Comparison of ENCODE assay signal across 8 mouse cellular contexts in genomic region chr6:17696321-17696734, GRCm38 (mm10). TPM values are rescaled to one million over a fixed set of nuclear protein-coding genes. Genes with fewer than 3 reads are reported as not detected.
A peak's percentile ranks its signal among the peaks of the same experiment; 100 is the strongest.
DNase-seq lines count a peak whose midpoint lies in the region; ATAC-seq lines count a peak whose summit lies in the region.

No protein-coding gene starts in this region.

- WGBS in kidney, embryonic 15.5 days = 56% methylated on average over 5 of the region's 5 CpGs
- WGBS in midbrain, embryonic 13.5 days = 57% methylated on average over 5 of the region's 5 CpGs
- 42% methylated on average over 5 of the region's 5 CpGs for WGBS in stomach, embryonic 16.5 days

- no peak overlapping the region for H3K4me3 ChIP-seq in kidney, embryonic 15.5 days (replicated peaks)
- no peak overlapping the region for H3K4me3 ChIP-seq in midbrain, embryonic 13.5 days (replicated peaks)
- H3K4me3 ChIP-seq in stomach, embryonic 16.5 days (replicated peaks; ENCODE audit: low read length) = no peak overlapping the region

- peaks cover 18% of the 10 kb centered on the region for H3K4me1 ChIP-seq in kidney, embryonic 15.5 days
- peaks cover 9% of the 10 kb centered on the region; the same call in 1 of the 2 replicates for H3K4me1 ChIP-seq in midbrain, embryonic 13.5 days (replicated peaks)
- peaks cover 12% of the 10 kb centered on the region for H3K4me1 ChIP-seq in stomach, embryonic 16.5 days (ENCODE audit: control insufficient read depth, insufficient read depth, low read length)

- no peak overlapping the region for H3K4me2 ChIP-seq in kidney, embryonic 15.5 days
- H3K4me2 ChIP-seq in midbrain, embryonic 13.5 days (replicated peaks) = 0 out of 2 replicates have a peak overlapping the region, but pooled peaks have one; percentile 9
- peak overlapping the region; percentile 34 for H3K4me2 ChIP-seq in stomach, embryonic 16.5 days (ENCODE audit: low read depth, low read length)

- H3K27me3 ChIP-seq in kidney, embryonic 15.5 days = no peaks in the 10 kb centered on the region
- H3K27me3 ChIP-seq in midbrain, embryonic 13.5 days = no peaks in the 10 kb centered on the region
- no peaks in the 10 kb centered on the region for H3K27me3 ChIP-seq in stomach, embryonic 16.5 days (ENCODE audit: control insufficient read depth, insufficient read depth, low read length)

- DNase-seq in kidney, adult 11 months = peak; percentile 40
- peak; percentile 65 to 72 for DNase-seq in adrenal gland, postnatal 36 days
- peak; percentile 37 for DNase-seq in fibroblast of lung, adult 2 months (ENCODE audit: low read depth)
- DNase-seq in heart, postnatal 36 days = peak; percentile 51
- DNase-seq in left cerebral cortex, postnatal 25 days (ENCODE audit: low spot score in 2 of 2) = peak; percentile 50 to 87

- intact Hi-C loops in heart, postnatal 36 days (cut with DNase I) = no loop called here
- intact Hi-C loops in left cerebral cortex, postnatal 25 days (cut with DNase I) = no loop called here

- no peak for ATAC-seq in kidney, embryonic 15.5 days (replicated peaks; ENCODE audit: low FRiP score)
- no peak for ATAC-seq in midbrain, embryonic 13.5 days
- no peak for ATAC-seq in stomach, embryonic 16.5 days (ENCODE audit: insufficient read depth, low FRiP score)

- H3K9ac ChIP-seq in kidney, embryonic 15.5 days = no peak overlapping the region
- H3K9ac ChIP-seq in midbrain, embryonic 13.5 days (replicated peaks) = no peak overlapping the region
- H3K9ac ChIP-seq in stomach, embryonic 16.5 days (ENCODE audit: low read length) = no peak overlapping the region

- peaks cover 10% of the 10 kb centered on the region; the same call in 1 of the 2 replicates for H3K36me3 ChIP-seq in kidney, embryonic 15.5 days
- no peaks in the 10 kb centered on the region for H3K36me3 ChIP-seq in midbrain, embryonic 13.5 days
- H3K36me3 ChIP-seq in stomach, embryonic 16.5 days (ENCODE audit: control insufficient read depth, insufficient read depth, low read length) = no peaks in the 10 kb centered on the region

- H3K27ac ChIP-seq in kidney, embryonic 15.5 days = no peak overlapping the region
- no peak overlapping the region for H3K27ac ChIP-seq in midbrain, embryonic 13.5 days
- peak overlapping the region; percentile 38; the same call in 1 of the 2 replicates for H3K27ac ChIP-seq in stomach, embryonic 16.5 days (ENCODE audit: low read length)

- no peaks in the 10 kb centered on the region for H3K9me3 ChIP-seq in kidney, embryonic 15.5 days (replicated peaks)
- no peaks in the 10 kb centered on the region for H3K9me3 ChIP-seq in midbrain, embryonic 13.5 days
- H3K9me3 ChIP-seq in stomach, embryonic 16.5 days (replicated peaks; ENCODE audit: control insufficient read depth, low read length) = no peaks in the 10 kb centered on the region

RNA-seq across cellular contexts. Expression of gene St7, which starts 3.6 kb away (rescaled TPM):
- polyA plus RNA-seq in kidney, embryonic 15.5 days (2015; fragmentation: Nextera tagmentation; extraction: Ambion mirVana) = 19.9 and 20.3 TPM in 2 replicates
- total RNA-seq in adrenal gland, postnatal 36 days (2021) = 10 to 100 TPM; 23.9 to 30.1 TPM
- 10 to 100 TPM; 15.6 to 17.4 TPM for total RNA-seq in heart, postnatal 36 days (2021)
- 10 to 100 TPM; 34.1 to 34.4 TPM for total RNA-seq in left cerebral cortex, postnatal 25 days (2021)
- polyA plus RNA-seq in midbrain, embryonic 13.5 days (2015; fragmentation: Nextera tagmentation; extraction: Ambion mirVana) = 62.4 and 63.0 TPM in 2 replicates
- polyA plus RNA-seq in stomach, embryonic 16.5 days (2015; fragmentation: Nextera tagmentation; extraction: Ambion mirVana) = 19.7 and 21.5 TPM in 2 replicates
